25 mouse cellular contexts compared by ENCODE assay signal in genomic region chr19:59717813-59718483, GRCm38 (mm10).
A peak's percentile ranks its signal among the peaks of the same experiment; 100 is the strongest.
DNase-seq lines count a peak whose midpoint lies in the region; ATAC-seq and TF ChIP-seq lines count a peak whose summit lies in the region.
"Had no signal": no experiment of that assay in that cellular context is flagged by ENCODE, and none has a peak within 500 bp of the region (broad histone marks: within the 10 kb centered on the region; RNA-seq: fewer than 3 reads in every experiment).

No protein-coding gene starts in this region.

- 0 out of 2 replicates have a peak overlapping the region, but pooled peaks have one; percentile 12 for H3K27ac ChIP-seq in forebrain, embryonic 11.5 days (ENCODE audit: low read depth, low read length)
- no peak overlapping the region for H3K27ac ChIP-seq in forebrain, postnatal 0 days (ENCODE audit: low read depth, low read length)
- H3K27ac ChIP-seq in kidney, embryonic 16.5 days (ENCODE audit: low read length) = peak overlapping the region; percentile 65
- H3K27ac ChIP-seq: heart, embryonic 13.5 days; hindbrain, embryonic 12.5 days; limb, embryonic 12.5 days; macrophage; midbrain, embryonic 10.5 days; stomach, postnatal 0 days had no signal

- H3K4me3 ChIP-seq in forebrain, embryonic 11.5 days (ENCODE audit: low read depth, low read length) = no peak overlapping the region
- no peak overlapping the region for H3K4me3 ChIP-seq in forebrain, postnatal 0 days (ENCODE audit: low read depth, low read length)
- no peak overlapping the region for H3K4me3 ChIP-seq in kidney, embryonic 16.5 days (ENCODE audit: low read length)
- H3K4me3 ChIP-seq: heart, embryonic 13.5 days; hindbrain, embryonic 12.5 days; limb, embryonic 12.5 days; midbrain, embryonic 10.5 days had no signal

- peak overlapping the region; percentile 29; the same call in 1 of the 2 replicates for H3K4me2 ChIP-seq in forebrain, embryonic 11.5 days (ENCODE audit: low read depth, low read length, severe bottlenecking)
- H3K4me2 ChIP-seq in forebrain, postnatal 0 days (ENCODE audit: low read depth) = no peak overlapping the region
- no peak overlapping the region for H3K4me2 ChIP-seq in kidney, embryonic 16.5 days (replicated peaks; ENCODE audit: low read depth, low read length)
- H3K4me2 ChIP-seq: heart, embryonic 13.5 days; hindbrain, embryonic 12.5 days; limb, embryonic 12.5 days; liver, embryonic 11.5 days had no signal

- peaks cover 18% of the 10 kb centered on the region; the same call in 1 of the 2 replicates for H3K4me1 ChIP-seq in forebrain, embryonic 11.5 days (replicated peaks; ENCODE audit: control insufficient read depth, insufficient read depth, low read length)
- no peaks in the 10 kb centered on the region; the same call in 1 of the 2 replicates for H3K4me1 ChIP-seq in forebrain, postnatal 0 days (ENCODE audit: insufficient read depth)
- peaks cover 16% of the 10 kb centered on the region; the same call in 1 of the 2 replicates for H3K4me1 ChIP-seq in kidney, embryonic 16.5 days (ENCODE audit: insufficient read depth, low read length)
- H3K4me1 ChIP-seq: heart, embryonic 13.5 days had no signal

- peaks cover 6% of the 10 kb centered on the region; the same call in 1 of the 2 replicates for H3K27me3 ChIP-seq in forebrain, embryonic 11.5 days (ENCODE audit: control insufficient read depth, insufficient read depth, low read length)
- no peaks in the 10 kb centered on the region for H3K27me3 ChIP-seq in forebrain, postnatal 0 days (ENCODE audit: insufficient read depth, low read length)
- H3K27me3 ChIP-seq in kidney, embryonic 16.5 days (ENCODE audit: insufficient read depth, low read length) = no peaks in the 10 kb centered on the region; the same call in 1 of the 2 replicates
- H3K27me3 ChIP-seq: hindbrain, embryonic 12.5 days had no signal

- no peak for TF ChIP-seq CTCF in forebrain, postnatal 0 days (IDR thresholded peaks at IDR 0.05; ENCODE audit: low read depth)

- DNase-seq in forebrain, embryonic 11.5 days (ENCODE audit: low spot score) = peak; percentile 57
- DNase-seq in forebrain, postnatal 0 days = no peak
- DNase-seq in kidney, postnatal 25 days = no peak
- DNase-seq in embryo, embryonic 10.5 days (ENCODE audit: low spot score) = peak; percentile 43
- DNase-seq in retina, postnatal 1 day = peak; percentile 53
- DNase-seq in layer of hippocampus, postnatal 25 days (ENCODE audit: extremely low spot score in 1 of 2, low spot score in 1 of 2) = no peak
- DNase-seq: adrenal gland, postnatal 25 days; cerebellum, adult 11 months; gastrocnemius, postnatal 25 days; heart, adult 18-20 months; kidney, adult 2 months; liver, postnatal 0 days; right cerebral cortex, postnatal 14 days; thymus, adult 2 months; thymus, postnatal 4 days had no signal

- H3K9me3 ChIP-seq in forebrain, embryonic 11.5 days (ENCODE audit: control insufficient read depth, low read length) = peaks cover 4% of the 10 kb centered on the region; the same call in 1 of the 2 replicates
- peaks cover 5% of the 10 kb centered on the region; the same call in 1 of the 2 replicates for H3K9me3 ChIP-seq in forebrain, postnatal 0 days (ENCODE audit: low read length)
- H3K9me3 ChIP-seq in kidney, embryonic 16.5 days (ENCODE audit: low read length) = peaks cover 9% of the 10 kb centered on the region
- H3K9me3 ChIP-seq: heart, embryonic 13.5 days; hindbrain, embryonic 12.5 days had no signal

- peak; percentile 69 for ATAC-seq in forebrain, embryonic 11.5 days (replicated peaks; ENCODE audit: low FRiP score)
- ATAC-seq in forebrain, postnatal 0 days = no peak
- peak; percentile 74 for ATAC-seq in kidney, embryonic 16.5 days (ENCODE audit: low FRiP score, low TSS enrichment)
- ATAC-seq: CD4-positive, CD25-positive, alpha-beta regulatory T cell, adult 4 months; liver, postnatal 0 days; lung, postnatal 0 days had no signal

- H3K9ac ChIP-seq in forebrain, embryonic 11.5 days (ENCODE audit: low read length) = no peak overlapping the region
- no peak overlapping the region for H3K9ac ChIP-seq in forebrain, postnatal 0 days
- no peak overlapping the region for H3K9ac ChIP-seq in kidney, embryonic 16.5 days (replicated peaks; ENCODE audit: low read length)
- H3K9ac ChIP-seq: heart, embryonic 13.5 days; hindbrain, embryonic 12.5 days; limb, embryonic 12.5 days; liver, postnatal 0 days had no signal

- H3K36me3 ChIP-seq in forebrain, embryonic 11.5 days (ENCODE audit: control insufficient read depth, insufficient read depth, low read length) = no peaks in the 10 kb centered on the region; the same call in 1 of the 2 replicates
- no peaks in the 10 kb centered on the region for H3K36me3 ChIP-seq in forebrain, postnatal 0 days (ENCODE audit: insufficient read depth)
- no peaks in the 10 kb centered on the region for H3K36me3 ChIP-seq in kidney, embryonic 16.5 days (ENCODE audit: insufficient read depth, low read length)
- H3K36me3 ChIP-seq: heart, embryonic 13.5 days; hindbrain, embryonic 12.5 days; limb, embryonic 12.5 days; midbrain, embryonic 10.5 days had no signal

- WGBS in forebrain, embryonic 11.5 days = 1% methylated on average over 8 of the region's 8 CpGs
- WGBS in forebrain, postnatal 0 days = 7% methylated on average over 8 of the region's 8 CpGs
- 7% methylated on average over 8 of the region's 8 CpGs for WGBS in kidney, embryonic 16.5 days

Comparison
In these comparisons a context has a peak if more than half of its experiments do, and no peak if none do; other contexts are left out.
1. DNase-seq: peak in forebrain, embryonic 11.5 days (single experiment), embryo, embryonic 10.5 days (single experiment) and retina, postnatal 1 day (single experiment); none in forebrain, postnatal 0 days (single experiment), kidney, postnatal 25 days (0 of 2) and layer of hippocampus, postnatal 25 days (0 of 2).